Mouse (Mus musculus) limb, embryonic 11.5 days (tissue): ENCODE data around the gene Kcnc3. TPM values are rescaled to one million over a fixed set of nuclear protein-coding genes. Genes with fewer than 3 reads are reported as not detected.

Experiments used
- ATAC-seq: fragments of 200-750 bp; cut with Nextera tagmentation; 2 replicates; pipeline ENCODE4 v1.8.0; 2017; ENCODE audit warnings: low read depth; ENCODE audit not compliant: insufficient number of reproducible peaks, low FRiP score, low TSS enrichment
- DNase-seq: peaks from one replicate; pipeline ENCODE4 v3.0.0-alpha.2; 2015; ENCODE audit warnings: low spot score
- H3K27ac ChIP-seq: fragments of 300-500 bp; sonication (generic); replicated peaks from 2 replicates; pipeline ENCODE4 v1.5.1; 2014; ENCODE audit warnings: low read depth, mild to moderate bottlenecking, low read length
- H3K27me3 ChIP-seq: fragments of 300-500 bp; sonication (generic); 2 replicates; pipeline ENCODE4 v1.6.1; 2014; ENCODE audit warnings: mild to moderate bottlenecking, low read length, mixed read lengths; ENCODE audit not compliant: control insufficient read depth, insufficient read depth
- H3K36me3 ChIP-seq: fragments of 300-500 bp; sonication (generic); 2 replicates; pipeline ENCODE4 v1.6.1; 2014; ENCODE audit warnings: mild to moderate bottlenecking, low read length, moderate library complexity, mixed read lengths; ENCODE audit not compliant: control insufficient read depth, insufficient read depth
- H3K4me1 ChIP-seq: fragments of 300-500 bp; sonication (generic); 2 replicates; pipeline ENCODE4 v1.6.1; 2014; ENCODE audit warnings: low read length, mixed read lengths; ENCODE audit not compliant: control insufficient read depth, insufficient read depth
- H3K4me2 ChIP-seq: fragments of 300-500 bp; sonication (generic); 2 replicates; pipeline ENCODE4 v1.6.1; 2014; ENCODE audit warnings: low read depth, mild to moderate bottlenecking, moderate library complexity; ENCODE audit not compliant: severe bottlenecking
- H3K4me3 ChIP-seq: fragments of 300-500 bp; sonication (generic); 2 replicates; pipeline ENCODE4 v1.5.1; 2014; ENCODE audit warnings: low read depth, low read length
- H3K9ac ChIP-seq: fragments of 300-500 bp; sonication (generic); 2 replicates; pipeline ENCODE4 v1.6.1; 2014; ENCODE audit warnings: mild to moderate bottlenecking, low read length
- H3K9me3 ChIP-seq: fragments of 300-500 bp; sonication (generic); 2 replicates; pipeline ENCODE4 v1.6.1; 2016; ENCODE audit warnings: low read length; ENCODE audit not compliant: control insufficient read depth
- WGBS: fragments of 180-500 bp; shearing (Covaris S2); extraction: QIAGEN DNeasy Blood & Tissue Kit; methylation state at CpG from one replicate; pipeline ENCODE4 v1.1.7; 2014; 5-methylcytosine and 5-hydroxymethylcytosine counted together
- polyA plus RNA-seq: library from polyadenylated mRNA; unstranded; fragments of >200 nt; fragmentation: Nextera tagmentation; extraction: Ambion mirVana; gene quantifications from 2 replicates; pipeline ENCODE4 v1.2.1, GENCODE M21; 2014

Kcnc3 gene
- polyA plus RNA-seq, 1 experiment from 2014 or later = 0.36 TPM

GRCm38 (mm10) chr7:44581637-44582036 is 8.8 kb upstream of the Kcnc3 start:
- H3K27me3 ChIP-seq = peaks cover 16% of the 10 kb centered on the region
- 75% methylated on average over 6 of the region's 6 CpGs for WGBS
- no peak for DNase-seq

GRCm38 (mm10) chr7:44582709-44583108 is 7.8 kb upstream of the Kcnc3 start:
- ATAC-seq (no peak), DNase-seq (no peak)
- Histone ChIP-seq H3K9ac (no peak overlapping the region), H3K9me3 (no peaks in the 10 kb centered on the region), H3K27ac (no peak overlapping the region), H3K4me1 (no peaks in the 10 kb centered on the region), H3K36me3 (no peaks in the 10 kb centered on the region), H3K4me3 (no peak overlapping the region), H3K27me3 (peaks cover 26% of the 10 kb centered on the region), H3K4me2 (no peak overlapping the region)
- WGBS = 69% methylated on average over 5 of the region's 5 CpGs

More at GRCm38 (mm10) chr7:44581637-44582036, 8.8 kb upstream of the Kcnc3 start:
- no peaks in the 10 kb centered on the region for H3K9me3 ChIP-seq
- ATAC-seq = no peak
- no peak overlapping the region for H3K9ac ChIP-seq
- no peaks in the 10 kb centered on the region for H3K36me3 ChIP-seq
- H3K4me2 ChIP-seq = no peak overlapping the region
- no peak overlapping the region for H3K4me3 ChIP-seq
- H3K4me1 ChIP-seq = no peaks in the 10 kb centered on the region
- no peak overlapping the region for H3K27ac ChIP-seq

GRCm38 (mm10) chr7:44583146-44583545 is 7.3 kb upstream of the Kcnc3 start:
- Histone ChIP-seq H3K36me3 (no peaks in the 10 kb centered on the region), H3K4me1 (no peaks in the 10 kb centered on the region), H3K9ac (no peak overlapping the region), H3K9me3 (no peaks in the 10 kb centered on the region), H3K4me2 (no peak overlapping the region), H3K4me3 (no peak overlapping the region), H3K27me3 (peaks cover 30% of the 10 kb centered on the region), H3K27ac (no peak overlapping the region)
- ATAC-seq = no peak
- WGBS = 76% methylated on average over 1 of the region's 1 CpGs
- DNase-seq = no peak

- ATAC-seq (no peak), DNase-seq (no peak)
- Histone ChIP-seq H3K27me3 (peaks cover 40% of the 10 kb centered on the region), H3K9ac (no peak overlapping the region), H3K4me3 (no peak overlapping the region), H3K4me1 (peaks cover 6% of the 10 kb centered on the region; the same call in 1 of the 2 replicates), H3K9me3 (no peaks in the 10 kb centered on the region), H3K36me3 (no peaks in the 10 kb centered on the region), H3K27ac (no peak overlapping the region), H3K4me2 (no peak overlapping the region)
- WGBS = 79% methylated on average over 4 of the region's 4 CpGs
These were observed 6.1 kb upstream of the Kcnc3 start for GRCm38 (mm10) chr7:44584265-44584804.

GRCm38 (mm10) chr7:44584921-44585320 is 5.5 kb upstream of the Kcnc3 start:
- Histone ChIP-seq H3K9me3 (no peaks in the 10 kb centered on the region), H3K27ac (no peak overlapping the region), H3K4me2 (no peak overlapping the region), H3K4me3 (no peak overlapping the region), H3K9ac (no peak overlapping the region), H3K4me1 (peaks cover 9% of the 10 kb centered on the region; the same call in 1 of the 2 replicates), H3K27me3 (peaks cover 45% of the 10 kb centered on the region), H3K36me3 (no peaks in the 10 kb centered on the region)
- ATAC-seq (no peak), DNase-seq (no peak)
- WGBS = 86% methylated on average over 6 of the region's 6 CpGs

GRCm38 (mm10) chr7:44585606-44586005 is 4.9 kb upstream of the Kcnc3 start:
- Histone ChIP-seq H3K36me3 (no peaks in the 10 kb centered on the region), H3K4me3 (no peak overlapping the region), H3K4me2 (no peak overlapping the region), H3K27me3 (peaks cover 47% of the 10 kb centered on the region), H3K27ac (no peak overlapping the region), H3K9ac (no peak overlapping the region), H3K4me1 (peaks cover 9% of the 10 kb centered on the region; the same call in 1 of the 2 replicates), H3K9me3 (no peaks in the 10 kb centered on the region)
- ATAC-seq (no peak), DNase-seq (no peak)
- 91% methylated on average over 6 of the region's 6 CpGs for WGBS

- H3K4me3 ChIP-seq = no peak overlapping the region
- no peak overlapping the region for H3K27ac ChIP-seq
- no peak for ATAC-seq
- H3K27me3 ChIP-seq = peaks cover 55% of the 10 kb centered on the region
- no peaks in the 10 kb centered on the region for H3K36me3 ChIP-seq
- DNase-seq = peak; percentile 34
- 14% methylated on average over 19 of the region's 19 CpGs for WGBS
- H3K9me3 ChIP-seq = no peaks in the 10 kb centered on the region
- H3K4me2 ChIP-seq = peak overlapping the region; percentile 32; the same call in 1 of the 2 replicates
- no peak overlapping the region for H3K9ac ChIP-seq
- H3K4me1 ChIP-seq = peaks cover 11% of the 10 kb centered on the region; the same call in 1 of the 2 replicates
These were observed 3.9 kb upstream of the Kcnc3 start for GRCm38 (mm10) chr7:44586518-44586917.

- Histone ChIP-seq H3K4me1 (peaks cover 11% of the 10 kb centered on the region; the same call in 1 of the 2 replicates), H3K27me3 (peaks cover 59% of the 10 kb centered on the region), H3K4me3 (no peak overlapping the region), H3K9ac (no peak overlapping the region), H3K36me3 (no peaks in the 10 kb centered on the region), H3K27ac (no peak overlapping the region), H3K4me2 (peak overlapping the region; percentile 32), H3K9me3 (no peaks in the 10 kb centered on the region)
- ATAC-seq (no peak), DNase-seq (peak; percentile 70)
- under 1% methylated on average over 18 of the region's 18 CpGs for WGBS
These were observed 3.5 kb upstream of the Kcnc3 start for GRCm38 (mm10) chr7:44586930-44587329.

GRCm38 (mm10) chr7:44587676-44588075 is 2.8 kb upstream of the Kcnc3 start:
- Histone ChIP-seq H3K4me3 (no peak overlapping the region), H3K27me3 (peaks cover 67% of the 10 kb centered on the region), H3K4me1 (peaks cover 11% of the 10 kb centered on the region; the same call in 1 of the 2 replicates), H3K9me3 (no peaks in the 10 kb centered on the region), H3K36me3 (no peaks in the 10 kb centered on the region), H3K27ac (no peak overlapping the region), H3K9ac (no peak overlapping the region), H3K4me2 (no peak overlapping the region)
- 38% methylated on average over 6 of the region's 6 CpGs for WGBS
- ATAC-seq (no peak), DNase-seq (no peak)
